Mouse (Mus musculus) 3T3-L1 (cell line): ENCODE measurements around the gene Pon1.
A peak's percentile ranks its signal among the peaks of the same experiment; 100 is the strongest.

Experiments used
- DNase-seq: peaks from one replicate; pipeline ENCODE4 v3.0.0-alpha.2; 2015; ENCODE audit warnings: low read depth, low spot score

Gene Pon1

DNA sequence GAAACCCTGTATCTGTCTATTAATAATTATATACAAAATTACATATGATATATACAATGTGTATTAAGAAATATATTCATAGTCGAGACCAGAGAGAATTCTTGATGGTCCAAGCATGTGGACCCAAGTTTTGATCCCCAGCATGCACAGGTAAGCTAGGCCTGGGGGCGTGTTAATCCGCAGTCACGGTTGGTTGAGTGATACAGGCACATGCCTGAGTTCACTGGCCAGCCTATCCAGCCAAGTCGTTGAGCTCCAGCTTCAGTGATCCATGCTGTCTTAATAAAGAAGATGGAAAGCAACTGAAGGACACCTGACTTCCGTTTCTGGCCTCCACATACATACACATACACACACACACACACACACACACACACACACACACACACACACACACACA, 57.7 kb downstream of the Pon1 start:
- DNase-seq, result no peak

DNA sequence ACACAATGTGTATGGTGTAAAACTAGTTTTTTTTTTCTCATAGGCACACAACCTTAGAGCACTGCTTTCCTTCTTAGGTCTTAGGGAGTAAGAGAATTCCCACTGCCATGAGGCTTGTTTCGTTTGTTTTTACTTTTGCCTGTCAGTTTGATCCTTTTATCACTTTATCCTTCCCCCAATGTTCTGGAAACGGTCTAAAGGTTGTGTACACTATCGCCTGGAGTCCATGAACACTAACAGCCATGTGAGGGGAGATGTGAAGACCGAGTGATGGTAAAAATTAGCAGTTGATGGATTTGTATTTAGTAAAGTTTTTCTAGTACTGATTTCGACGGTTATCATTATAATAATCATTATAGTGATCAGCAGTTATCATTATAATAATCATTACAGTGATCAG, 58.8 kb downstream of the Pon1 start:
- no peak for DNase-seq

DNA sequence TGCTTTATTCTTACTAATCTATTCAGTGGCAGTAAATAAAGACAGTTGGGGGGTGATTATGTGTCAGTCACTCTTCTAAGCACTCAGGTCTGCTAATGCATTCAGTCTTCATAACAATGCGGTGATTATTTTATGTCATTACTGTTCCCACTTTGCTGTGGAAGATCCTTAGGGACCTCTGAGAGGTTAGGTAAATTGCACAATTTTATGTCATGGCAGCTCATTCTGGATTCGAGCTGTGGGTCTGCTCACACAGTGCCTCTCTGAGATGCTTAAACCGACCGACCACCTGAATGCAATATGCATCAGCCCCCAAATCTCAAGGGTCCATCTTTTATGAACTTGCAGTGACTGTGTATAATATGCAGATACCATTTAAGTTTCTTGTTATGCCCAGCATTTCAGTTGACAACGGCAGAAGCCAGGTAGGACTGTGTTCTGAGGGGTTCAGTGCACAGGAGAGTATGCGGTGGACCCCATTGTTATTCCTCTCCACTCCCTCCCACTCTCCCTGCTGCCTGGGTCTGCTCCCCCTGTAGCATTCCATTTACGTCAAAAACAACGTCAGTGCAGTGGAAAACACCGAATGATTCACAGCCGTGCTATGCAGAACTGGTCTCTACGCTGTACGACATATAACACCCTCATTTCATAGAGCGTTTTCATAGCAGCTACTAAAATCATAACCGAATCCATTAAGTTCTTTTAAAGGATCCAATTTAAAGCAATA, 64.2 kb downstream of the Pon1 start:
- DNase-seq, result peak; percentile 56

DNA sequence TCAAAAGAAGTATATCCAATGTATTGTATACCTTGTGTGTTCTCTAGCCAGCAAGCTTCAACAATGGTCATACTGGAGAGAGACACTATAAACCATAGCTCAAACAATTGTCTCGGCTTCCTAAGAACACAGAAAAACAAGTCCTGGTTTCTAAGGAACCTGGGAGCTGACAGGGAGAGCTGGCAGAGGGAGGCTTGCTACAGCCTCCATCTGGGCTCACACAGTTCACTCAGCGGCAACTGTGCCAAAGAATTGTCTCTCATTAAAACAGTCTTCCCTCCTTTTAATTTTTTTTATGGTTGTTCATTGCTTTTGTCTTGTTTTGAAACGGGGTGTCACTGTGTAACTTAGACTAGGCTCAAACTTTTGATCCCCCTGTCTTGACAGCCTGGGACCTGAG, 73.5 kb downstream of the Pon1 start:
- no peak for DNase-seq

DNA sequence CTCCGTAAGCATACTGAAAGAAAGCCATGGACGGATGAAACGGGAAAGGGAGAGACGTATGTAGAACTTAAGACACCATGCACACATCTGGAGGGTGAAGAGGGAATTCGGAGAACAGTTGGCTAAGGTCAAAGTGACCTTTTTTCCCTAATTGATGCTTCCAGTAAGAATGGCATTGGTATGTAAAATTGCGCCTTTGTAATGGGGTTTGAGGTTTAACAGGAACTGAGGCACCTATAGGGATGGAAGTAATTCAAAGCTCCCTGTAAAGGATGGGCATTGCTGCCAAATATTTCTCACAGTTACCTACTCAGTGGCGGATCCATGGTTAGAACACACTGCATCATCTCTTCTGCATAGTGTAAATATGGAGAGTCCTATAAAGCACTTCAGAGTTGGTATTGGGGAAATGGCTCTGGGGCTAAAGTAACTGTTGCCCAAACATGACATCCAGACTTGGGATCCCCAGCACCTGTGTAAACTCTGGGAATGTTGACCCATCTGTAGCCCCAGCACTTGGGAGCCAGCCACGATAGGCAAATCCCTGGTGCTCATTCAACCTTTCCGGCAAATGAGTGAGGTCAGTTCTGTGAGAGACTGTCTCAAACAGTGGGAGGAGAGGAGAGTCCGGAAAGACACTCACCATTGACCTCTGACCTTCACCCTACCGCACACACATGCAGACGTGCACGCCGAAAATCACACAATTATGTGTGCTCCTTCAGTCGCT, 74.4 kb downstream of the Pon1 start:
- no peak for DNase-seq
